8 mouse cellular contexts compared by ENCODE assay signal in genomic region chr16:38712105-38712504, GRCm38 (mm10). TPM values are rescaled to one million over a fixed set of nuclear protein-coding genes. Genes with fewer than 3 reads are reported as not detected.
DNase-seq lines count a peak whose midpoint lies in the region; ATAC-seq and TF ChIP-seq lines count a peak whose summit lies in the region.

No protein-coding gene starts in this region.

- TF ChIP-seq POLR2A in kidney, adult 2 months (IDR thresholded peaks at IDR 0.05; ENCODE audit: low read depth, low read length) = no peak

- peak overlapping the region; percentile 73 for H3K4me3 ChIP-seq in kidney, adult 2 months (ENCODE audit: insufficient read depth, low read depth, low read length)
- peak overlapping the region; percentile 62 for H3K4me3 ChIP-seq in hindbrain, embryonic 10.5 days

- no peak for TF ChIP-seq CTCF in kidney, adult 2 months (conservative IDR thresholded peaks at IDR 0.05; ENCODE audit: insufficient read depth, insufficient read length, low read depth, low read length)

- H3K27me3 ChIP-seq in kidney, adult 2 months (replicated peaks; ENCODE audit: control insufficient read depth, insufficient read depth, low read length) = no peaks in the 10 kb centered on the region
- 0 out of 2 replicates have a peak, but pooled peaks cover 4% of the 10 kb centered on the region for H3K27me3 ChIP-seq in hindbrain, embryonic 10.5 days (ENCODE audit: insufficient read depth, poor library complexity, severe bottlenecking)

- H3K27ac ChIP-seq in kidney, adult 2 months (ENCODE audit: insufficient read depth, low read depth, low read length) = peak overlapping the region; percentile 90; the same call in 1 of the 2 replicates
- H3K27ac ChIP-seq in hindbrain, embryonic 10.5 days = peak overlapping the region; percentile 67

- H3K36me3 ChIP-seq in kidney, adult 2 months (ENCODE audit: control insufficient read depth, insufficient read depth, low read length) = no peaks in the 10 kb centered on the region
- no peaks in the 10 kb centered on the region for H3K36me3 ChIP-seq in hindbrain, embryonic 10.5 days

- peak; percentile 22 for DNase-seq in kidney, adult 2 months
- DNase-seq in kidney, adult 8-10 months = no peak
- peak; percentile 45 for DNase-seq in hindbrain, embryonic 10.5 days (ENCODE audit: low spot score)
- DNase-seq in thymus, postnatal 0 days (ENCODE audit: low spot score) = peak; percentile 37
- no peak for DNase-seq in layer of hippocampus, adult 18-20 months (ENCODE audit: low spot score in 2 of 2)
- no peak for DNase-seq in frontal cortex, postnatal 25 days (ENCODE audit: low spot score in 2 of 2)

- H3K4me1 ChIP-seq in kidney, adult 2 months (ENCODE audit: control insufficient read depth, insufficient read depth, low read length) = no peaks in the 10 kb centered on the region
- peaks cover 25% of the 10 kb centered on the region for H3K4me1 ChIP-seq in hindbrain, embryonic 10.5 days (replicated peaks)

- 17% methylated on average over 12 of the region's 12 CpGs for WGBS in kidney, adult 2 months
- WGBS in hindbrain, embryonic 10.5 days = 8% methylated on average over 12 of the region's 12 CpGs

- ATAC-seq in activated CD4-positive, CD25-positive, alpha-beta regulatory T cell, adult 4 months = peak; percentile 27
- peak; percentile 13 for ATAC-seq in megakaryocyte, adult 5-6 weeks (ENCODE audit: poor library complexity, severe bottlenecking)

- no peaks in the 10 kb centered on the region for H3K9me3 ChIP-seq in hindbrain, embryonic 10.5 days

RNA-seq across cellular contexts. Expression of gene Arhgap31, which starts 1.0 kb away (rescaled TPM):
- 5.8 and 6.9 TPM in 2 replicates for polyA plus RNA-seq in kidney, adult 2 months (2012; rRNA removed)
- 10 to 100 TPM; 19.6 to 19.9 TPM for polyA plus RNA-seq in activated CD4-positive, CD25-positive, alpha-beta regulatory T cell, adult 4 months (2017; shearing (Covaris generic))
- polyA plus RNA-seq in hindbrain, embryonic 10.5 days (2016; fragmentation: Nextera tagmentation; extraction: Ambion mirVana) = 8.8 and 9.0 TPM in 2 replicates
- 20.4 and 21.4 TPM in 2 replicates for total RNA-seq in megakaryocyte, adult 5-6 weeks (2015)
- 10.0 and 14.6 TPM in 2 replicates for total RNA-seq in megakaryocyte, adult 5-6 weeks (2017)
- 3.9 and 5.7 TPM in 2 replicates for polyA plus RNA-seq in thymus, postnatal 0 days (2015; fragmentation: Nextera tagmentation; extraction: Ambion mirVana)
- 10 to 100 TPM; 18.0 to 19.5 TPM for total RNA-seq in layer of hippocampus, adult 18-20 months (2021)

RNA-seq across cellular contexts. Expression of gene B4galt4, which starts 30.0 kb away (rescaled TPM):
- polyA plus RNA-seq in kidney, adult 2 months (2012; rRNA removed) = 5.0 and 5.4 TPM in 2 replicates
- polyA plus RNA-seq in activated CD4-positive, CD25-positive, alpha-beta regulatory T cell, adult 4 months (2017; shearing (Covaris generic)) = 10 to 100 TPM; 11.7 to 11.9 TPM
- polyA plus RNA-seq in hindbrain, embryonic 10.5 days (2016; fragmentation: Nextera tagmentation; extraction: Ambion mirVana) = 25.5 and 25.6 TPM in 2 replicates
- 12.2 and 20.8 TPM in 2 replicates for total RNA-seq in megakaryocyte, adult 5-6 weeks (2015)
- total RNA-seq in megakaryocyte, adult 5-6 weeks (2017) = 21.4 and 26.2 TPM in 2 replicates
- 8.3 and 8.4 TPM in 2 replicates for polyA plus RNA-seq in thymus, postnatal 0 days (2015; fragmentation: Nextera tagmentation; extraction: Ambion mirVana)
- total RNA-seq in layer of hippocampus, adult 18-20 months (2021) = 10 to 100 TPM; 35.1 to 35.7 TPM

Comparison
In these comparisons a context has a peak if more than half of its experiments do, and no peak if none do; other contexts are left out.
1. DNase-seq: peak in kidney, adult 2 months (single experiment), hindbrain, embryonic 10.5 days (single experiment) and thymus, postnatal 0 days (single experiment); none in kidney, adult 8-10 months (0 of 2), layer of hippocampus, adult 18-20 months (0 of 2) and frontal cortex, postnatal 25 days (0 of 2).